Mouse (Mus musculus) gastrocnemius, postnatal 36 days (tissue): Measurements from ENCODE around the gene Add2. TPM values are rescaled to one million over a fixed set of nuclear protein-coding genes. Genes with fewer than 3 reads are reported as not detected.

Experiments
- DNase-seq, 2 experiments: peaks; one replicate each; pipeline ENCODE4 v3.0.0; 2022
- intact Hi-C: fragments of 180-260 bp; cut with DNase I; formaldehyde crosslinking; loops from one replicate; pipeline ENCODE4 v1.15.1; 2025
- total RNA-seq, 2 experiments: library from RNA; stranded (reverse); gene quantifications; 2 replicates each; pipeline ENCODE4 v1.2.3; 2021

Add2 gene
- total RNA-seq, 2 experiments from 2014 or later: 0.05 TPM; not detected in 1

DNA sequence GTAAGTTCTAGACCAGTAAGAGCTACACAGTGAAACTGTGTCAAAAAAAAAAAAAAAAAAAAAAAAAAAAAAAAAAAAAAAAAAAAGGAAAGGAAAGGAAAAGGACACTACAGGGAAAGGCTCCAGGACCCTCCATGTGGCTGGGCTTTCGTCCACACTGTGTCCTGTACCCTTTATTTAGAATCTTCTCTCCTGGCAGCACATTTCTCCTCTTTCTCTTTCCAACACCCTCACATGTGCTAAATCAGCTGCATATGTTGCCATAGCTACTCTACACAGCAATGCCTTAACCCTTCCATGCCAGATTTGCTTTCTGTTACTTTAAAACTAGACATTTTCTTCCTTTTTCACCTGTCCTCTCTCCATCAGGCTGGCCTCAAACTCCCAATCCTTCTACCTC lies 11.7 kb downstream of the Add2 start:
- intact Hi-C loops: no loop called here
- no peak for DNase-seq

DNA sequence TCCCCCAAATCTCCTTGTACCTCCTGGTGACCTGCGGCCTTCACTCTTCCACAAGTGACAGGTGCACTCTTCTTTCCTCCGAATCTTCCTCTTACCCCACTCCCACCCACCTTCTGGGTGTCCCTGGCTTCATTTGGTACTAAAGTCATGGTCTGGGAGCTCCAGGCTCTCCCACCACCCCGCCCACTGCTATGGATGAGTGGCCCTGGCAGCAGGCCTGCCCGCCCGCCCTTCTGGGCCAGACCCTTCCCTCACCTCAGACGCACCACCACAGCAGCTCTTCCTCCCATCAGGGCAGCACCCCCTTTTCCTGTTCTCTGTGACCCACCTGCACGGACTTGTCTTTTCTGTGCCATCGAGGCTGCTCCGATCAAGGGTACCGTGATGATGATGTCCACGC lies 19.0 kb downstream of the Add2 start:
- DNase-seq: no peak
- intact Hi-C loops: no loop called here

DNA sequence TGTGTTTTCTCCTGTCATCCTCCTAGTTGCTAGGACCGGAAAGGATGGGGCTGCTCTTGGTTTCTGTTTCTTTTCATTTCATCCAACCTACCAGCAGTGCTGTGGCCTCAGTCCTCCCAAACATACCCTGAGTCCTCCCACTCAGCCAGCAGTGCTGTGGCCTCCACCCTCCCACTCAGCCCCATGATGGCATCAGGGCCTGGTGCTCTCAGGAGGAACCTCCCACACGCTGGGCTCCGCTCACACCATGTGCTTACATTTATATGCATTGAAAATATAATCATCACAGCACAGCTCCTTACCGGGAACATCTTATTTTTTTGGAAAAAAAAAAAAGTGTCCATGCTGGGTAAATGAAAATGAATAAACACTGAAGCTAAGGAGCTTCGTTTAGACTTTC lies 20.0 kb downstream of the Add2 start:
- DNase-seq: no peak
- intact Hi-C loops: no loop called here

DNA sequence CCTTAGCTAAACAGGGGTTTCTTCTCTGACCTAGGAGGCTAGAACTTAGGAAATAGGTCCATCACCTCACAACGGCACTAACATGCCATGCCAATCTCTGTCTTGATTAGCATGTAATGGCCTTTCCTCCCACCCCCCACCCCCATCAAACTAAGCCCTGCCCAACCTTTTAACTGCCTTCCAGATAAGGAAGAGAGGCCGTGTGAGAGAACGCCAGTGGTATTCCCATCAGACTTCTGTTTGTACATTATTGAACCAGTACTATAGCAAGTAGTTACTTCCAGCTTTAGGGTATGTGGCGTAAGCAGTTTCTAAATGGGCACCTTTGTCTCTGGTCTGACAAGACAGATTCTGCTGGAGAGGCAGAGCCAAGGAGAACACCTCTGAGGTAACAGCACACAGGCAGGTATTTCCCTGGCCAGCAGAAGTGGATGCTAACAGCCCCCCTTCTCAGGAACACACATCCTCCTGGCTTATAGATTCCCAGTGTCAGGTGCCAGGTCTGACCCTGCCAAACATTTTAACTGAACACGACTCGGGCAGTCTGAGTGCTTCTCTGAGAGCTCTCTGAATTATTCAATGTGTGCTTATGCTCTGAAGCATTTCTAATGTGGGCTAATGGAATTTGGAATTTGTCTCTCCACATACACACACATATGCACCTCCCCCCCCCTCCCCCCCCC lies 22.2 kb downstream of the Add2 start:
- no peak for DNase-seq
- intact Hi-C loops: no loop called here

DNA sequence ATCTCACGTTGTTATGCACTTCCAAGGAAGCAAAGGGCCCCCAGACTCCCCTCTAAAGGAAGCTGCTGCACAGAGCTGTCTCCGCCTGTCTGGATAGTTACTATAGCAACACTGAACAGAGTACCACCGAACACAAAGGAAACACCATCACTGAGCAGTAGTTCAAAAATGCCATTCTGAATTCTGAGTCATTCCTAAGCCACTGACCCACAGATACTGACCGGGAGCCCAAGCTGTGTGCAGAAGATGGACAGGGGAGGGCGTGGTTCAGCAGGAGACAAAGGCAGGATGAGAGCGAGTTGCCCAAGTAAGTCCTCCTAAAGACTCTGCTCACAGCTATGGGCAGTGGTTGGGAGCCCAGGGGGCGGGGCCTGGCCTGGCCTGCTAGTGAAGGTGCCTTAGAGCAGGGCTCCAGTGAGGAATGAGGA lies 23.6 kb downstream of the Add2 start:
- intact Hi-C loops: no loop called here
- no peak for DNase-seq

DNA sequence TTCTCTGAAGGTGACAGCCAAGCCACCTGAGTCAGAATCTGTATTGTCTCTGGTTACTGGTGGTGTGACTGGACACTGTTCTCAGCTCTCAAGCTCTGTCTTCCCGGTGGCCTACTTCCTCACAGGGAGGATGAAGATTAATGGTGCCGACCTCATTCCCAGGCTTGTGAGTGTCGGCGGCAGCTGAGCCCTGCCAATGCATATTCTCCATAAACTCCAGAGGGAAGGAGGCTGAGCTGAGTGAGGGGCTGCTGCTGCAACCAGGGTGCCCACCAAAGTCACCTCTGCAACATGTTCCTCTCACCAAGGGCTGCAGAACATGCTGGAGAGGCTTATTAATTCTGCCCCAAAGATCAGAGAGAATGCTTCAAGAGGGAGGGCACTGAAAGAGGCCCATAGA lies 24.1 kb downstream of the Add2 start:
- DNase-seq: no peak
- intact Hi-C loops: no loop called here

DNA sequence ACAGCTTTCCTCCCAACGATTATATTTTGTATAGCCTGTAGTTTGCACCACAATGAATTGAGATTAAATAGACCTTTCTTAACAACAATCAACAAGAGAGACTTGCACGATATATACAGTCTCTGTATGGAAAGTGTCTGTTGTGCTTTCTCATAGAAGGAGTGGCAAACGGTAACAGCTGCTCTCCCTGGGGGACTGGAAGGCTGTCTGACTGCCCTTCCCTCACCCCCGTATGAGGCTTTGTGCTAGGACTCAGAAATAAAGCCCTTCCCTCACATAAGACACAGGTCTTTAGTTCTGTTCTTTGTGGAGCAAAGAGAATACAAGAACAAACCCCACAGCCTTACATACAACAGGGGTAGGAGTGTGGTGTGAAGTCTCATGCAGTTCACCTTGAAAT lies 24.6 kb downstream of the Add2 start:
- intact Hi-C loops: no loop called here
- DNase-seq: no peak

DNA sequence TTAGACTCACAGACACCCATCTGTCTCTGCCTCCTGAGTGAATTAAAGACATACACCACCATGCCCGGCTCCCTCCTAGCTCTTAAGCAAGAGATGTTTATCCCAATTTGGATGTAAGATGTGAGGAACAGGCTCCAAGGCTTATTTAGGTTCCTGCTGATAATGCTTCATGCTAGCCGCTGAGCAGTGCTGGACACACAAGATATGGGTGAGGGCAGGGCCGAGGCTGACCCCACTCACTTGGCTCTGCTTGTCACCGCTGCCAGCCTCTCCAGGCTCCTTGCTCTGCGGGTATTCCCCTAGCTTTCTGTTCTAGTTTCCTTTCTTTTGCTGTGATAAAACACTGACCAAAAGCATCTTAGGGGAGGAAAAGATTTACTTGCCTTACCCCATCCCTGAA lies 25.1 kb downstream of the Add2 start:
- no peak for DNase-seq

DNA sequence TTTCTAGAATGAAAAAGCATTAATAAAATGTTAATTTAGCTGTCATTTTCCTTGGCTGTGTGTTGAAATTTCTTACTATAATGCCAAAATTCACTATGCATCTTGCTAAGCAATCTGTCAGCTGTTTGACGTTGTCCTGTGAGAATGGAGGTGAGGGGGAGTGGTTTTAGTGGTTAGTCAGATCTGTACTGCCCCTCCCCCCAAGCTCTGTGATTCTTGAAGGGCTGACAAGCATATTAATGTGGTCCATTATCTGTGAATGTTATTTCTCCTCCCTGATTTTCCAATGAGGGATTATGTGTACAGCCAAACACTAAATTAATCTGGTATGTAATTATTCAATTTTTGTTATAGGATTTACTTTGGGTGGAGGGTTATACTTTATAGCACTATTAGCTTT lies 30.0 kb downstream of the Add2 start:
- DNase-seq: no peak
- intact Hi-C loops: no loop called here

More for the DNA sequence above, 25.1 kb downstream of the Add2 start:
- intact Hi-C loops: no loop called here

DNA sequence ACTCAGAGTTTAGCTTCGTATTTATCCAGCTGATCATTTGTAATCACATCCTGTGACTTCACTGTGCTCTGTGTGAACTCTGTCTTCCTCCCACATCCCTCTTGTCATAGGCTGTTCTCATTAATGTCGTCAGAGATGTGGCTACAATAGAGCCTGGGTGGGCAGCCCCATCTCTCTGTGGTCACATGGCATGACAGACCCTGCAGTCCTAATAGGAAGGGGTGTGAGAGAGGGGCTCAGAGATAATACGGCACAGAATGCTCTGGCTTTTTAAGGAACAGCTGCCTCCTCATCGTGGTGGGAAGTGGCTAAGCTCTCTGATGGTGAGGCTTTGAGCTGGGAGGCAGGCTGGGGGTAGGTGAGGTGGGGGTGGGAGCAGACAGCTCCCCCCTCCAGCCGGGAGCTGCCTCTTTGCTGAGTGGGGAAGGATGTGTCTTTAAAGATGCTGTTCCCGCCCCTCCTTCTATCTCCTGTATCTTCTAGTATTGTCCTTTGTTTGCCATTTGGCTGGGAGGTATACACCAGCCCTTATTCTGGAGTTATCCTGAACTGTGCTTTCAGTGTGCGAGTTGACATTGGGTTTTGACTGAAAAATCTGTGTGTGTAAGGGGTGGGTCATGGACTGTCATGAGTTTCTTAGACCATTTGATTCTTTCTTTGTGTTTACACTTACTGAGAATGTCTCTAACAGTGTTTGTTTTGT lies 30.8 kb downstream of the Add2 start:
- intact Hi-C loops: no loop called here
- no peak for DNase-seq

DNA sequence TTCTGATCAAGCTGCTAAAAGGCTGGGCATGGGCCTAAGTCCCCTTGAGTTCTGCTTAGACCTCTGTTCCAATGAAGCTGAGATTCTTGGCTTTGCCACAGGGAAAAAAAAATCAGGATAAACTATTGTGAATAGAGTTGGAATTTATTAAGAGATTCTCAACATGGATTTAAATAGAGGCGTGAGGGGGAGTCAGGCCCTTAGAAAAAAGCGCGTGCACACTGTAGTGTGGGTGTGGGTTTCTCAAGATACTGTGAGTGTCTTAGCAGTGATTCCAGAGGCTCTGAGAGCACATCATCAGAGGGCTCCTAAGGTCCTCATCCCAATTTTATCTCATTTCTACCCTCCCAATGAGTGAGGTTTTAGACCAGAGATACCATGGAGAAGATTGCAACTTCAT lies 31.7 kb downstream of the Add2 start:
- intact Hi-C loops: no loop called here
- no peak for DNase-seq

DNA sequence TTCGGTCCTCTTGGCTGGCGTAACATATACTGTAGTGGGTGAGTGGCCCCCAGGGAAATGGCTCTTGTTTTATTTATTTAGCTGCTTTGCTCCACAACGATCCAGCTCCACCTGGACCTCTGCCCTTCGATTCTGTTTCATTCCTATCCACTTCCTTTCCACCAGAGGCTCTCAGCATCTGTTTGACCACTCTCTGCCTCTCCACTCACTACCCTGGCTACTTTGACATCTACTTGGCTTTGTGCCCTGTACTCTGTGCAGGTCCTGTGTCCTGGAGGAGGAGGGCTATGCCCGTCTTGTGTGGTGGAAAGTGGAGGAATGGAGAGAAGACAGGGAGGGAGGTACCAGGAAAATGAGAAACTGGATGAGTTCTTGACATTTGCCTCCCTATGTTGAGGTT lies 33.7 kb downstream of the Add2 start:
- DNase-seq: no peak
- intact Hi-C loops: no loop called here

DNA sequence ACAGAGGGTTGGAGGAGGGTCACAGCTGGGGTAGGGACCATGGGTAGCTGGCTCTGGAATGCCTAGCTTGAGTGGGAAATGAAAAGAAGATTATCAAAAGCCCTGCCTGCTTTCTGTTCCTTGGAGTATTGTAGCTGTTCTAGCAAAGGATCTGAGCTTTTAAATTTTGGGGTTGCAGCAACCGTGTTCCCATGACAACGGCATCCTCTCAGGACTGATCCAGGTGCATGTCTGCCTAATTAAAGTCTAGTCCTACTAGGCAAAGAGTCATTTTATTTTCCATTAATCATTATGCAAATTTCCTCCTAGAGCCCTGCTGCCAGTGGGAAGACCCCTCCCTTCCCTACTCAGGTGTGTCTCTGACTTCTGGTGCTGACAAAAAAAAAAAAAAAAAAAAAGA lies 34.2 kb downstream of the Add2 start:
- no peak for DNase-seq
- intact Hi-C loops: no loop called here

DNA sequence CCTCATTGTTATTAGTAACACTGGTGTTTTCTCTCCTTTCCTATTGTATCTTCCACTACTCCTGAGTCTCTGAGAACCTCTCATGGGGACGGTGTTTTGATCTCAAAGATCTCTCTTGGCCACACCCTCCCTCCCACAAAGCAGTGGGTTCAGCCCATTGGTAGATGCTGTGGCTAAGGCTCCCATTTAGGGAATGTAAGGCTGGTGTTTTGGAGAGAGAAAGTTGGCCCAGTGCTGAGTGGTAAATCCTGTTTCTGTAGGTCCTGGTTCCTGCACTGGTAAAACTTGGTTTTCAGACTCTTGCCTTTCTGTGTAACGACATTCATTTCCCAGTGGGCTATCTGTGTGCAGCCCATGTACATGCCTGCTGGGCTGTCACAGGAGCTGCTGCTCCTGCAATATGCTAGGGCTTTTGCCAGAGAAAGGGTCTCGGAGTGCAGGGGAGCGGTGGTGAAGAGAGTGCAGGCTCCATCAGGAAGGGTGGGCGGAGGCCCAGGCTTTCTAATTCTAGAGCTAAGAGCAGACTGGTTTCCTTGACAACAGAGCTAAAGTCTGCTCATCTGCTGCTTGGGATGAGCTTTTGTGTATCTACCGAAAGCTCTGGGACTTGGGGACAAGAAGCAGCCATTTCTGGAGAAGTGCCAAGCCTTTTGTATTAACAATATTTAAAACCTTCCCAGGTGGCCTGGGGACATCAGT lies 36.0 kb downstream of the Add2 start:
- intact Hi-C loops: no loop called here
- DNase-seq: no peak

DNA sequence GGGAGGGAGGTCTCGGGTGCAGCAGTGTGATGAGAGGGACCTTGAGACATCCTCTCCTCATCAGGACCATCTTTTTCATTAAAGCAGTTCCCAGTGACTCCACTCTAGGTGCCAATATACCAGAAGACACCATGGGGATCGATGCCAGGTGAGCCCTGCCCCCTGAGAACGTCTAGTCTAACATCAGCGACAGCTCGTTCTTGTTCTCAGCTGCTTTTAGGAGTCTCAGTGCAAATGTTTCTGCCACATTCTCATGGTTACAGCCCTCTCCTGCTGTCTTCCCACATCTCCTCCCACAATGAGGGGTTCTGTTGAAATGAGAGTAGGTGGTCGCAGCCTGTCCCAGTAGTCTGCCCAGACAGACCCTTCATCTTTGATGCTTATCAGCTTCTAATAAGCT lies 38.2 kb downstream of the Add2 start:
- intact Hi-C loops: no loop called here
- no peak for DNase-seq

DNA sequence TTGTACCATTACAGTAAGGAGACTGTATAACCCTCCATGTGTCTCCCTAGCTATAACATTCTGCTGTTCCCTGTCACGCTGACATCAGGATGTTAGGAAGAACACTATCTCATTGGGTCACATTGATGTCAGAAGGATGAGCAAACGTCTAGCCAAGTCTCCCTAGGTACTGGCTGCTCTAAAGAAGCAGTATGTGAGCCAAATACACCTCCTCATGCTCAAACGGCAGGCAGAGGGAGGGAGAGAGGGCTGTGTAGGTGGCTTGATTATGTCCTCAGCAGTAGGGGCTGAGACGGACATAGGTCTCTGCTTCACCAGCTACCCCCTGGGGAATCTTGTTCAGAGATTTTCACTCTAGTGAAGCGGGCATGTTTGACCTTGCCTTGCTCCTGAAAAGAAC lies 38.7 kb downstream of the Add2 start:
- DNase-seq: no peak
- intact Hi-C loops: no loop called here

DNA sequence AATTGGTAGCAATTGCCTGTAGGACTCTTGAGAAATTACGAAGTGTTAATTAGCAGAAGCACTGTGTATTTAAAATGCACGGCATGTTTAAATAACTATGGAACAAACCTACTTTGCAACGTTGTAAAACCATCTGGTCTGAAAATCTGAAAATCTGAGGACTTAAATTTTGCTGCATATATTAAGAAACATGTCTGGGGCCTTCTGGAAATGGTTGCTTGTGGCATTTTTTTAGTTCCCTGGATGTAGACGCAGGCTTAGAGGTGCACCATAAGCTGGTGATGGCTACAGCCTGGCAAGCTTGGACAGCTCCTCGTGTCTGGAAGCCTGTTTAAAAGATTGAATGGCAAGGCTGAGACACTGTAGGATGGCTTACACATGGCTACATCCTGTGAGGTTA lies 40.5 kb downstream of the Add2 start:
- intact Hi-C loops: no loop called here

DNA sequence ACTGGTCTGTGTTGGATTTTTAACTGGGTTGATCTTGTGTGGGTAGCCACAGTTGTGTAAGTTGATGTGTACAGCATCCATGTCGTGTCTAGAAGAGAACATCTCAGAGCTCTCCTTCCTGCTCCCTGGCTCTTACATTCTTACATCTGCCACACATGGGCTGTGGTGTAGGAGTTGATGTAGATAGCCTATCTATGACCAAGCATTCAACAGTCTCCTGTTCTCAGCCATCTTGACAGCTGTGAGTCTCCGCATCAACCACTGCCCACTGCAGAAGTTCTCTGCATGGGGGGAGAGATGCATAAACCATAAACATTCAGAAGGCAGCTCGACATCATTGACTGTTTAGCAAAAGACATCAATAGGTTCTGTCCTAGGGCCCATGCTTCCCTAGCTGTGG lies 41.4 kb downstream of the Add2 start:
- intact Hi-C loops: no loop called here
- no peak for DNase-seq

More for the DNA sequence above, 40.5 kb downstream of the Add2 start:
- DNase-seq: no peak

DNA sequence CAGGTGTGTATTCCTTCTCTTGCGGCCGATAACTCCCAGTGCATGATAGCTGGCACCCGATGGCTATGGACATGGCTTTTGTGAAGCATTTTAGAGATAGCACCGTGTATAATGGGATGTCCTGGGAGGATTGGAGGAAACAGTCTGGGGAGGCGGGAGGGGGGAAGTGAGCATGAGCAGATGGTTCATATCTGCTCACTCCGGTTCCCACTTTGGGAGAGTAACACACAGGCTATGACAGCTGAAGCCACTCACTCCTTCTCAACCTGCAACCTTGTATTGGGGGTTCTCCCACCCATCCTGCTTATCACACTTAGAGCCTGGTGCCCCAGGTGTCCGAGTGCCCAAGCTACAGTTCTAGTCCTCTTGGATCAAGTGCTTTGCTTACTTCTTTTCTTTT lies 41.8 kb downstream of the Add2 start:
- no peak for DNase-seq
- intact Hi-C loops: no loop called here

DNA sequence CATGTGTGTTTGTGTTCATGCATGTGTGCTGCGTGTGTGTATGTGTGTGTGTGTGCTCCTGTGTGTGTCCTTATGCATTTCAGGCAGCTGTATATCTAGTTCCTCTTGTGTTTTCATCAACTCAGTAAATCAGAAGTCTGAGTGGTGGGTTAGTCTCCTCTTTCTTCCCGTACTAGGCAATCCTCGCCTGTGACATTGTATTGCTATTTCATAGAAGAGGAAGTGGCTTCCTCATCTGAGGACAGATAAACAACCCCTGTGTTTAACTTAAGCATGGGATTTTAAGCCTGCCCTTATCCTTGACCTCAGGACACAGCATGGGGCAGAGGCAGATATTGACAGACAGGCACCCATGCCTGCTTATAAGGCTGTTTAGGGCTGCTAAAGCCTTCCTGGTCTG lies 45.4 kb downstream of the Add2 start:
- intact Hi-C loops: no loop called here
- DNase-seq: no peak

DNA sequence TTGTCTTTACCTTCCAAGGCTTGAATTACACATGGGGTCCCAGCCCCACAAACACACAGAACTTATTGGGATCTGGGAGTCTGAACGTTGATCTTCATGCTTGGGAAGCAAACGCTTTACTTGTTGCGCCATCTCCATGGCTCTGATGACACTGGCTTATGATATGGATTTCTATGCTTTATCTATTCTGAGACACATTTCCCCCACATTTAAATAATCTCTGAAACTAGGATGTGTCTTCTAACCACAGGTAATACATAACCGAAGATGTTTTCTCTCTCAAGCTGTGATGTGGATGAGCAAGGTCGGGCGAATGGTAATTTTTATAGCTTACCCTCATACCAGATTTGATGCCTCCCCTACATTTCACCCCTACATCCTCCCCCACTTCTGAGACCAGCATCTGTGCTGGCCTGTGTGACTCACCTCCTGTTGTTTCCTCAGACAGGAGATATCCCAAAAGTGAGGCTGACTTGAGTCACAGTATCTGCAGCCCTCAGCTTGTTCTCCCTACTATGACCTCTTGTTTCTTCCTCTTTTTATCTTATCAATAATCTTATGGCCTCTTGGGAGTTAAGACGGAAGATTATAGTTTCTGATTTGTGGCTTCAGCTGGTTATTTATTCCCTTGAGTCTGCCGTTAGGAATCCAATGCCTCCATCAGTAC lies 46.2 kb downstream of the Add2 start:
- DNase-seq: no peak
- intact Hi-C loops: no loop called here
